Mouse (Mus musculus): ENCODE data around the gene 2610044O15Rik8. TPM values are rescaled to one million over a fixed set of nuclear protein-coding genes. Genes with fewer than 3 reads are reported as not detected.

2610044O15Rik8 gene
- 12.1 TPM for polyA plus RNA-seq (2017; shearing (Covaris generic))

DNA sequence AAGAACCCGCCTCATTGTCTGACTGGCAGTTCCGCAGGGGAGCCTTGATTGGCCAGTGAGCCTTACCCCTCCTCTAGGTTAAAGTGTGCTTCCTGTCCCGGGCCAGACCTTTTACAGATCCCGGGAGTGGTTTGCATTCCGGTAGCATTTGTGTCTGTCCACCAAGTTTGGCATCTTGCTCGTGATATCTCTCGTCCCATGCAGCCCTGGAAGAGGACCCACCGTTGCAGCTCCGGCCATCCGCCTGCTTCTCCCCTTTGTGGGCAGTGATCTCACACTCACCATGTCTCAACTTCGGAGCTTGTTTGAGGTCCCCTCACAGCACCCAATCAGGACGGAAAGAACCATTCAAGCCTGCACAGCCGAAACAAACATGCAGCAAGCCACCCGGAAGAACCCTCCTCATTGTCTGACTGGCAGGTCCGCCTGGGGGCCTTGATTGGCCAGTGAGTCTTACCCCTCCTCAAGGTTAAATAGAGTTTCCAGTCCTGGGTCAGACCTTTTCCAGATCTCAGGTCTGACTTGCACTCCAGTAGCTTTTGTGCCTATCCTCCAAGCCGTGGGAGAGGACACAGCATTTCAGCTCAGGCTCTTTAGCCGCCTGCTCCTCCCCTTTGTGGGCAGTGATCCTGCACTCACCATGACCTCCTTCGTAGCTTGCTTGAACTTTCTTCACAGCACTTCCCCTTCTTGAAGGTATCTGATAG, at the start of gene 2610044O15Rik8:
2610044O15Rik8 (minus strand) TSS at position 380 of the 707 bp plus-strand sequence.

Other genes with a start within 250 kb of the 2610044O15Rik8 start
- gene Ccdc7a, start 168.9 kb downstream of the 2610044O15Rik8 start, polyA plus RNA-seq (2017; shearing (Covaris generic)), result not detected
- gene Ccdc7b, start 167.3 kb downstream of the 2610044O15Rik8 start, polyA plus RNA-seq (2017; shearing (Covaris generic)), result not detected
- gene Gm10999, start 102.7 kb downstream of the 2610044O15Rik8 start, polyA plus RNA-seq (2017; shearing (Covaris generic)), result not detected

Data from naive thymus-derived CD4-positive, alpha-beta T cell, adult 5 months (primary cell).